Mouse (Mus musculus) intestine, postnatal 0 days (tissue): ENCODE results near the gene Cir1. TPM values are rescaled to one million over a fixed set of nuclear protein-coding genes. Genes with fewer than 3 reads are reported as not detected.

ENCODE experiments used
- ATAC-seq: fragments of 200-750 bp; cut with Nextera tagmentation; 2 replicates; pipeline ENCODE4 v1.8.0; 2017; ENCODE audit warnings: mild to moderate bottlenecking, moderate TSS enrichment, moderate library complexity
- H3K27ac ChIP-seq: fragments of 300-500 bp; sonication (generic); 2 replicates; pipeline ENCODE4 v1.5.1; 2014; ENCODE audit warnings: mild to moderate bottlenecking, low read depth, low read length, moderate library complexity
- H3K27me3 ChIP-seq: fragments of 300-500 bp; sonication (generic); replicated peaks from 2 replicates; pipeline ENCODE4 v1.6.1; 2014; ENCODE audit warnings: low read length, mixed read lengths; ENCODE audit not compliant: control insufficient read depth, insufficient read depth
- H3K36me3 ChIP-seq: fragments of 300-500 bp; sonication (generic); 2 replicates; pipeline ENCODE4 v1.6.1; 2014; ENCODE audit warnings: mild to moderate bottlenecking, moderate library complexity; ENCODE audit not compliant: control insufficient read depth, insufficient read depth
- H3K4me1 ChIP-seq: fragments of 300-500 bp; sonication (generic); replicated peaks from 2 replicates; pipeline ENCODE4 v1.6.1; 2014; ENCODE audit warnings: antibody characterized with exemption, low read length, mixed read lengths; ENCODE audit not compliant: control insufficient read depth, insufficient read depth
- H3K4me2 ChIP-seq: fragments of 300-500 bp; sonication (generic); replicated peaks from 2 replicates; pipeline ENCODE4 v1.6.1; 2014; ENCODE audit warnings: low read depth, mild to moderate bottlenecking, moderate library complexity
- H3K4me3 ChIP-seq: fragments of 300-500 bp; sonication (generic); 2 replicates; pipeline ENCODE4 v1.5.1; 2014; ENCODE audit warnings: low read depth, low read length
- H3K9ac ChIP-seq: fragments of 300-500 bp; sonication (generic); 2 replicates; pipeline ENCODE4 v1.6.1; 2014; ENCODE audit warnings: mild to moderate bottlenecking, low read depth, low read length
- H3K9me3 ChIP-seq: fragments of 300-500 bp; sonication (generic); 2 replicates; pipeline ENCODE4 v1.6.1; 2016; ENCODE audit warnings: mixed run types; ENCODE audit not compliant: control insufficient read depth
- CTCF ChIP-seq: sonication (generic); IDR thresholded peaks from 2 replicates; pipeline ENCODE4 v1.5.1; 2016; ENCODE audit warnings: low read depth, mild to moderate bottlenecking, control low read depth, antibody characterized with exemption, moderate library complexity
- WGBS: fragments of 180-500 bp; shearing (Covaris S2); extraction: QIAGEN DNeasy Blood & Tissue Kit; methylation state at CpG from one replicate; pipeline ENCODE4 v1.1.7; 2014; 5-methylcytosine and 5-hydroxymethylcytosine counted together
- polyA plus RNA-seq: library from polyadenylated mRNA; unstranded; fragments of >200 nt; fragmentation: Nextera tagmentation; extraction: Ambion mirVana; gene quantifications from 2 replicates; pipeline ENCODE4 v1.2.1, GENCODE M21; 2015

The Cir1 gene
- polyA plus RNA-seq, 1 experiment from 2014 or later, result 17.1 TPM

DNA sequence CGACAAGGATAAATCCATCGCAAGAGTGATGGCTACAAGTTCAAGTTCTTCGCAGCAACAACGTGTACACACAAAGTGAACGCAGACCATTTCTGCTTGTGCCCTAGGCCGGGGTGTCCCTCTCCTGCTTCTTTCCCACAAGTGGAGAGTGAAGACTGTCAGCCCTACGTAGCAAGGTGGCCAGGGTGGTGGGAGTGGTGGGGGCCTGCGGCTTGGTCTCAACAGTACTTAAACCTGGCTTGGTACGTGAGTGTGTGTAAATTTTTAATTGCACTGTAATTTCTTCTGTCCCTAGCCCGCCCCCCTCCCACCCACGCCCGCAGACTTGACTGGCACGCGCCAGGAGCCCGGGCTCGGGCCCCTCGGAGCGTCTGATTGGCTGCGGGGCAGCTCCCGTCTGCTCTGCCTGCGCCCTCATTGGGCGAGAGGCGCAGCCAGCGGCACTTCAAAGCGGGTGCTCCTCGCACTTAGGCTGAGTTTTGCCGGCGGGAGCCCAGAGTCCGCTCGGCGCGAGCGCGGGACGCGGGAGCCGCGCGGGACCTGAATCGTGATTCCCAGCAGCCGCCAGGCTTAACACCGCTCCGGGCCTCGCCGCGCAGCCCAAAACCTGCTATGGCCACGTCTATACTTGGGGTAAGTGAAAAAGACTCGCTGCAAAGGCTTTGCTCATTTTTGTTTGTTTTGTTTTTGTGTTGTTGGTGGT is 40.9 kb downstream of the Cir1 start, which contains the start of gene Sp9:
Sp9 (plus strand) TSS at position 467 of the 703 bp plus-strand sequence.
- Histone ChIP-seq H3K27me3 (peaks cover 88% of the 10 kb centered on the region), H3K27ac (no peak within 1 kb of the TSS), H3K36me3 (no peaks in the 10 kb centered on the region), H3K9ac (peak within 1 kb of the TSS; percentile 0; the same call in 1 of the 2 replicates), H3K4me3 (peak within 1 kb of the TSS; percentile 44), H3K4me1 (peaks cover 14% of the 10 kb centered on the region; the same call in 1 of the 2 replicates), H3K4me2 (peak within 1 kb of the TSS; percentile 64), H3K9me3 (no peaks in the 10 kb centered on the region)
- ATAC-seq, result no peak
- under 1% methylated on average over 48 of the region's 48 CpGs for WGBS
- no peak for TF ChIP-seq CTCF

GRCm38 (mm10) chr2:73270593-73271458 is 41.7 kb downstream of the Cir1 start:
- Histone ChIP-seq H3K9me3 (no peaks in the 10 kb centered on the region), H3K4me2 (no peak overlapping the region), H3K4me1 (peaks cover 14% of the 10 kb centered on the region; the same call in 1 of the 2 replicates), H3K36me3 (no peaks in the 10 kb centered on the region), H3K27me3 (peaks cover 88% of the 10 kb centered on the region), H3K27ac (no peak overlapping the region), H3K4me3 (no peak overlapping the region), H3K9ac (no peak overlapping the region)
- ATAC-seq, result no peak
- WGBS, result 2% methylated on average over 38 of the region's 38 CpGs
- peak; percentile 49 for TF ChIP-seq CTCF

DNA sequence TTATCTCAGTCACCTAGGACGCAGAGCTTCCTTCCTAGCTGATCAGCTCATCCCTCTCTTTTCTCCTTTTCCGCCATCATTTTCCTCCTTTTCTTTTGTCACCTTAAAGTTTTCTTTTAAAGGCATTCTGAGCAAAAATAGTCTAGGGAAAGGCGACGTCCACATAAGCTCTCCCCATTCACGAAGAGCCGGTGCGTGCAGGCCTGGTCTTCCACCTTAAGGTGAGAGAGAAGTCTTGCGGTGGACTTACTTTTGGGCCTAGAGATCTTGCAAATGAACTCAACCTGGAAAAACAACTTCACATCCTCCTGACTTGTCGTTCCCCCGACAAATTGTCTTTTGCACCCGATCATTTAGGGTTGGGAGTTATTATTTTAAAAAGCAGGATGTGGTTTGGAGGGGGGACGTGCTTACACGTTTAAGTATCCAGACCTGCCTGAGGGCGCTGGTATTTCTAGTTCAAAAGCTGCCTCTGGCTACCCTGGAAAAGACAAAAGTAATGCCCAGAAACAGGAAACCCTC is 42.4 kb downstream of the Cir1 start:
- H3K4me1 ChIP-seq, result peaks cover 14% of the 10 kb centered on the region; the same call in 1 of the 2 replicates
- H3K27me3 ChIP-seq, result peaks cover 92% of the 10 kb centered on the region
- H3K27ac ChIP-seq, result no peak overlapping the region
- no peak overlapping the region for H3K4me2 ChIP-seq
- no peak overlapping the region for H3K9ac ChIP-seq
- 5% methylated on average over 13 of the region's 14 CpGs for WGBS
- TF ChIP-seq CTCF, result no peak
- ATAC-seq, result no peak
- H3K4me3 ChIP-seq, result 0 out of 2 replicates have a peak overlapping the region, but pooled peaks have one; percentile 2
- no peaks in the 10 kb centered on the region for H3K36me3 ChIP-seq
- no peaks in the 10 kb centered on the region for H3K9me3 ChIP-seq

- H3K9ac ChIP-seq, result no peak overlapping the region
- no peaks in the 10 kb centered on the region for H3K9me3 ChIP-seq
- no peak overlapping the region for H3K27ac ChIP-seq
- H3K4me3 ChIP-seq, result 0 out of 2 replicates have a peak overlapping the region, but pooled peaks have one; percentile 2
- no peak overlapping the region for H3K4me2 ChIP-seq
- no peak for ATAC-seq
- no peak for TF ChIP-seq CTCF
- H3K36me3 ChIP-seq, result no peaks in the 10 kb centered on the region
- H3K4me1 ChIP-seq, result peaks cover 14% of the 10 kb centered on the region; the same call in 1 of the 2 replicates
- WGBS, result 3% methylated on average over 16 of the region's 17 CpGs
- H3K27me3 ChIP-seq, result peaks cover 94% of the 10 kb centered on the region
Observed at GRCm38 (mm10) chr2:73269666-73270065, 42.8 kb downstream of the Cir1 start.

GRCm38 (mm10) chr2:73268836-73269395 is 43.6 kb downstream of the Cir1 start:
- Histone ChIP-seq H3K27ac (no peak overlapping the region), H3K4me3 (no peak overlapping the region), H3K4me2 (no peak overlapping the region), H3K9me3 (no peaks in the 10 kb centered on the region), H3K4me1 (peaks cover 14% of the 10 kb centered on the region; the same call in 1 of the 2 replicates), H3K9ac (no peak overlapping the region), H3K36me3 (no peaks in the 10 kb centered on the region), H3K27me3 (peaks cover 94% of the 10 kb centered on the region)
- no peak for TF ChIP-seq CTCF
- 10% methylated on average over 8 of the region's 8 CpGs for WGBS
- no peak for ATAC-seq
